Comparison of ENCODE assay signal across 14 mouse cellular contexts in genomic region chr11:70049816-70050215, GRCm38 (mm10). TPM values are rescaled to one million over a fixed set of nuclear protein-coding genes. Genes with fewer than 3 reads are reported as not detected.
A peak's percentile ranks its signal among the peaks of the same experiment; 100 is the strongest.
DNase-seq lines count a peak whose midpoint lies in the region; ATAC-seq and TF ChIP-seq lines count a peak whose summit lies in the region.
"Had no signal": no experiment of that assay in that cellular context is flagged by ENCODE, and none has a peak within 500 bp of the region (broad histone marks: within the 10 kb centered on the region; RNA-seq: fewer than 3 reads in every experiment).

No protein-coding gene starts in this region.

- no peak overlapping the region for H3K27ac ChIP-seq in left cerebral cortex, adult 2 months
- no peak overlapping the region for H3K27ac ChIP-seq in liver, embryonic 14.5 days
- H3K27ac ChIP-seq: forebrain, embryonic 12.5 days; heart, embryonic 13.5 days; intestine, embryonic 15.5 days; macrophage had no signal

- no peak overlapping the region for H3K9ac ChIP-seq in liver, embryonic 14.5 days (replicated peaks)
- H3K9ac ChIP-seq: forebrain, embryonic 12.5 days; heart, embryonic 13.5 days; intestine, embryonic 15.5 days had no signal

- H3K4me1 ChIP-seq in E14TG2a.4 (replicated peaks; ENCODE audit: low read depth, low read length): peaks cover 6% of the 10 kb centered on the region; the same call in 1 of the 2 replicates
- H3K4me1 ChIP-seq in liver, embryonic 14.5 days (replicated peaks; ENCODE audit: control insufficient read depth in 2 of 2, insufficient read depth in 2 of 2, low read length in 1 of 2): no peaks in the 10 kb centered on the region
- H3K4me1 ChIP-seq: forebrain, embryonic 12.5 days; heart, embryonic 13.5 days had no signal

- no peak overlapping the region for H3K4me3 ChIP-seq in left cerebral cortex, adult 2 months
- no peak overlapping the region for H3K4me3 ChIP-seq in E14TG2a.4 (replicated peaks; ENCODE audit: low read length)
- H3K4me3 ChIP-seq in liver, embryonic 14.5 days (ENCODE audit: insufficient read depth in 1 of 2, low read depth in 2 of 2, low read length in 2 of 2): no peak overlapping the region
- H3K4me3 ChIP-seq: forebrain, embryonic 12.5 days; heart, embryonic 13.5 days; intestine, embryonic 15.5 days had no signal

- no peaks in the 10 kb centered on the region for H3K9me3 ChIP-seq in E14TG2a.4 (ENCODE audit: low read length)
- H3K9me3 ChIP-seq in liver, embryonic 14.5 days (ENCODE audit: control insufficient read depth, low read length): no peaks in the 10 kb centered on the region
- H3K9me3 ChIP-seq: forebrain, embryonic 12.5 days; heart, embryonic 13.5 days; intestine, embryonic 15.5 days had no signal

- DNase-seq in CD4-positive, CD25-positive, alpha-beta regulatory T cell, adult 2 months (ENCODE audit: low read depth, low spot score): peak; percentile 54
- DNase-seq in left cerebral cortex, adult 2 months (ENCODE audit: extremely low spot score in 1 of 2, low spot score in 2 of 2): no peak
- DNase-seq in left cerebral cortex, postnatal 4 days: no peak
- no peak for DNase-seq in liver, embryonic 14.5 days (ENCODE audit: low read depth in 3 of 3, low spot score in 3 of 3)
- no peak for DNase-seq in spleen, postnatal 14 days (ENCODE audit: low spot score in 2 of 2)
- DNase-seq in cerebellum, adult 11-12 months: no peak
- DNase-seq: embryo, embryonic 11 days had no signal

- H3K27me3 ChIP-seq in E14TG2a.4 (ENCODE audit: insufficient read depth, low read length): peaks cover 12% of the 10 kb centered on the region
- H3K27me3 ChIP-seq in liver, embryonic 14.5 days (ENCODE audit: control insufficient read depth, insufficient read depth, low read length): no peaks in the 10 kb centered on the region
- H3K27me3 ChIP-seq: forebrain, embryonic 12.5 days; intestine, embryonic 15.5 days had no signal

- no peak for ATAC-seq in CD4-positive, CD25-positive, alpha-beta regulatory T cell, adult 4 months
- no peak for ATAC-seq in liver, embryonic 14.5 days (ENCODE audit: insufficient read depth)
- ATAC-seq: intestine, embryonic 15.5 days had no signal

- WGBS in liver, embryonic 14.5 days (ENCODE audit: insufficient replicate concordance): 47% methylated on average over 10 of the region's 10 CpGs

- no peaks in the 10 kb centered on the region for H3K36me3 ChIP-seq in E14TG2a.4 (ENCODE audit: insufficient read depth, low read length)
- H3K36me3 ChIP-seq in liver, embryonic 14.5 days (replicated peaks; ENCODE audit: control insufficient read depth, insufficient read depth, low read depth): no peaks in the 10 kb centered on the region
- H3K36me3 ChIP-seq: intestine, embryonic 15.5 days had no signal

- intact Hi-C loops in left cerebral cortex, adult 2 months (cut with DNase I): no loop called here
- intact Hi-C loops in left cerebral cortex, postnatal 4 days (cut with DNase I): no loop called here

- no peak for TF ChIP-seq EP300 in liver, embryonic 14.5 days (IDR thresholded peaks at IDR 0.05; ENCODE audit: low read depth)

- no peak overlapping the region for H3K4me2 ChIP-seq in liver, embryonic 14.5 days (ENCODE audit: low read depth)
- H3K4me2 ChIP-seq: forebrain, embryonic 12.5 days; heart, embryonic 13.5 days; intestine, embryonic 15.5 days had no signal

- peak; percentile 57 for TF ChIP-seq CTCF in left cerebral cortex, adult 2 months (IDR thresholded peaks at IDR 0.05)
- peak; percentile 85 for TF ChIP-seq CTCF in E14TG2a.4 (conservative IDR thresholded peaks at IDR 0.05; ENCODE audit: low read length)
- TF ChIP-seq CTCF in liver, embryonic 14.5 days (IDR thresholded peaks at IDR 0.05; ENCODE audit: low read depth): peak; percentile 61

RNA-seq across cellular contexts. Expression of gene Asgr1, which starts 4.1 kb away (rescaled TPM):
- polyA plus RNA-seq in CD4-positive, CD25-positive, alpha-beta regulatory T cell, adult 4 months (2017; shearing (Covaris generic)): not detected
- 1 to 10 TPM; 1.8 to 2.1 TPM for total RNA-seq in left cerebral cortex, adult 2 months (2021)
- total RNA-seq in left cerebral cortex, postnatal 4 days (2021): 1 to 10 TPM; 3.7 to 3.9 TPM
- polyA plus RNA-seq in liver, embryonic 14.5 days (2012; rRNA removed): 1.3 TPM in 2 replicates
- polyA plus RNA-seq in liver, embryonic 14.5 days (2014; fragmentation: Nextera tagmentation; extraction: Ambion mirVana): 2.6 and 4.1 TPM in 2 replicates
- polyA plus RNA-seq: heart, embryonic 13.5 days; macrophage had no signal

RNA-seq across cellular contexts. Expression of gene Dlg4, which starts 33.1 kb away (rescaled TPM):
- 10 to 100 TPM in 1 of 2 experiments, 1 to 10 TPM in 1; 9.4 to 17.1 TPM for polyA plus RNA-seq in CD4-positive, CD25-positive, alpha-beta regulatory T cell, adult 4 months (2017; shearing (Covaris generic))
- total RNA-seq in left cerebral cortex, adult 2 months (2021): 100 to 1,000 TPM; 818 to 875 TPM
- 100 to 1,000 TPM; 496 to 497 TPM for total RNA-seq in left cerebral cortex, postnatal 4 days (2021)
- 1.5 and 1.9 TPM in 2 replicates for polyA plus RNA-seq in liver, embryonic 14.5 days (2012; rRNA removed)
- polyA plus RNA-seq in liver, embryonic 14.5 days (2014; fragmentation: Nextera tagmentation; extraction: Ambion mirVana): 0.33 and 0.54 TPM in 2 replicates

RNA-seq across cellular contexts. Expression of gene Acadvl, which starts 34.6 kb away (rescaled TPM):
- polyA plus RNA-seq in CD4-positive, CD25-positive, alpha-beta regulatory T cell, adult 4 months (2017; shearing (Covaris generic)): 100 to 1,000 TPM; 124 to 181 TPM
- 10 to 100 TPM; 59.4 to 62.5 TPM for total RNA-seq in left cerebral cortex, adult 2 months (2021)
- total RNA-seq in left cerebral cortex, postnatal 4 days (2021): 10 to 100 TPM; 44.8 to 45.0 TPM
- 27.8 and 40.6 TPM in 2 replicates for polyA plus RNA-seq in liver, embryonic 14.5 days (2012; rRNA removed)
- polyA plus RNA-seq in liver, embryonic 14.5 days (2014; fragmentation: Nextera tagmentation; extraction: Ambion mirVana): 84.1 and 98.1 TPM in 2 replicates

RNA-seq across cellular contexts. Expression of gene Asgr2, which starts 42.6 kb away (rescaled TPM):
- not detected for polyA plus RNA-seq in CD4-positive, CD25-positive, alpha-beta regulatory T cell, adult 4 months (2017; shearing (Covaris generic))
- total RNA-seq in left cerebral cortex, adult 2 months (2021): not detected
- total RNA-seq in left cerebral cortex, postnatal 4 days (2021): not detected
- 10.0 and 11.5 TPM in 2 replicates for polyA plus RNA-seq in liver, embryonic 14.5 days (2012; rRNA removed)
- polyA plus RNA-seq in liver, embryonic 14.5 days (2014; fragmentation: Nextera tagmentation; extraction: Ambion mirVana): 9.0 and 10.6 TPM in 2 replicates
- total RNA-seq: left cerebral cortex, adult 8-10 months had no signal
- polyA plus RNA-seq: forebrain, embryonic 12.5 days; heart, embryonic 13.5 days had no signal

RNA-seq across cellular contexts. Expression of gene Dvl2, which starts 49.4 kb away (rescaled TPM):
- 1 to 10 TPM; 4.0 to 4.6 TPM for polyA plus RNA-seq in CD4-positive, CD25-positive, alpha-beta regulatory T cell, adult 4 months (2017; shearing (Covaris generic))
- 10 to 100 TPM; 32.6 to 32.9 TPM for total RNA-seq in left cerebral cortex, adult 2 months (2021)
- 10 to 100 TPM; 38.8 to 40.1 TPM for total RNA-seq in left cerebral cortex, postnatal 4 days (2021)
- 4.2 and 4.6 TPM in 2 replicates for polyA plus RNA-seq in liver, embryonic 14.5 days (2012; rRNA removed)
- polyA plus RNA-seq in liver, embryonic 14.5 days (2014; fragmentation: Nextera tagmentation; extraction: Ambion mirVana): 3.4 and 4.2 TPM in 2 replicates
